In the genomic region with DNA sequence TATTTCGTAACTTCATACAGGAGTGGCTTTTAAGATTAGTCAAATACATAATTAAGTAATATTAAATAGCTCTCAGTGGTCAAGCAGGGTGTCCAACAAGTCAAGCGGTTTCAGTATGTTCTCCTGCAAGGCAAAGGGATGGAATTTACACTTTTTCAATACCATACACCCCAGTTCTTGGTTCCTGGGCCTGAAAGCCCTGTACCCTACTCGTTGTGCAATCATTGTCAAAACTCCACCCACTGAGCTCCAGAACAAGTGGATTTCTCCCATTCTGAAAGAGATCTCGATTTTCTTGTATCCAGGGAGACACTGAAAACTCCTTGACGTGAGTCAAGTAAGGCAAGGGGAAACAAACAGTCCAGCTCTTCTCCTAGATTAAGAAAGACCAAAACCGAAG, we compare ENCODE assay signal across 8 mouse cellular contexts. TPM values are rescaled to one million over a fixed set of nuclear protein-coding genes. Genes with fewer than 3 reads are reported as not detected.
DNase-seq lines count a peak whose midpoint lies in the region; ATAC-seq lines count a peak whose summit lies in the region.

No protein-coding gene starts in this region.

- no peaks in the 10 kb centered on the region for H3K36me3 ChIP-seq in neural tube, embryonic 11.5 days (ENCODE audit: control insufficient read depth, insufficient read depth, low read length)
- no peaks in the 10 kb centered on the region for H3K36me3 ChIP-seq in forebrain, embryonic 14.5 days (ENCODE audit: control insufficient read depth, insufficient read depth, low read length)
- H3K36me3 ChIP-seq in limb, embryonic 13.5 days, result no peaks in the 10 kb centered on the region
- H3K36me3 ChIP-seq in midbrain, embryonic 16.5 days (ENCODE audit: control insufficient read depth, insufficient read depth, low read length), result no peaks in the 10 kb centered on the region

- peak overlapping the region; percentile 54 for H3K4me3 ChIP-seq in neural tube, embryonic 11.5 days (ENCODE audit: low read depth, low read length)
- peak overlapping the region; percentile 48 for H3K4me3 ChIP-seq in forebrain, embryonic 14.5 days (ENCODE audit: low read depth, low read length)
- H3K4me3 ChIP-seq in limb, embryonic 13.5 days, result peak overlapping the region; percentile 58
- H3K4me3 ChIP-seq in midbrain, embryonic 16.5 days (ENCODE audit: low read depth, low read length), result peak overlapping the region; percentile 56

- no peak for ATAC-seq in neural tube, embryonic 11.5 days (ENCODE audit: insufficient read depth, low FRiP score, low TSS enrichment)
- no peak for ATAC-seq in forebrain, embryonic 14.5 days
- ATAC-seq in limb, embryonic 13.5 days (ENCODE audit: low FRiP score, low read depth), result no peak
- no peak for ATAC-seq in midbrain, embryonic 16.5 days

- H3K27ac ChIP-seq in neural tube, embryonic 11.5 days (ENCODE audit: low read depth, low read length), result no peak overlapping the region
- H3K27ac ChIP-seq in forebrain, embryonic 14.5 days (ENCODE audit: low read depth, low read length), result no peak overlapping the region
- H3K27ac ChIP-seq in limb, embryonic 13.5 days, result no peak overlapping the region
- H3K27ac ChIP-seq in midbrain, embryonic 16.5 days (ENCODE audit: low read length), result peak overlapping the region; percentile 33; the same call in 1 of the 2 replicates

- WGBS in neural tube, embryonic 11.5 days, result 48% methylated on average over 6 of the region's 6 CpGs
- WGBS in forebrain, embryonic 14.5 days, result 40% methylated on average over 6 of the region's 6 CpGs
- 51% methylated on average over 6 of the region's 6 CpGs for WGBS in limb, embryonic 13.5 days
- WGBS in midbrain, embryonic 16.5 days, result 39% methylated on average over 6 of the region's 6 CpGs

- H3K9ac ChIP-seq in neural tube, embryonic 11.5 days (ENCODE audit: low read length), result no peak overlapping the region
- H3K9ac ChIP-seq in forebrain, embryonic 14.5 days (ENCODE audit: low read length), result peak overlapping the region; percentile 64
- peak overlapping the region; percentile 65; the same call in 1 of the 2 replicates for H3K9ac ChIP-seq in limb, embryonic 13.5 days
- peak overlapping the region; percentile 68; the same call in 1 of the 2 replicates for H3K9ac ChIP-seq in midbrain, embryonic 16.5 days (ENCODE audit: low read depth, low read length)

- no peaks in the 10 kb centered on the region for H3K9me3 ChIP-seq in neural tube, embryonic 11.5 days (ENCODE audit: control insufficient read depth, low read length)
- no peaks in the 10 kb centered on the region for H3K9me3 ChIP-seq in forebrain, embryonic 14.5 days (replicated peaks; ENCODE audit: control insufficient read depth, low read length)
- no peaks in the 10 kb centered on the region for H3K9me3 ChIP-seq in limb, embryonic 13.5 days
- no peaks in the 10 kb centered on the region for H3K9me3 ChIP-seq in midbrain, embryonic 16.5 days (replicated peaks; ENCODE audit: control insufficient read depth, low read length, poor library complexity, severe bottlenecking)

- H3K27me3 ChIP-seq in neural tube, embryonic 11.5 days (ENCODE audit: control insufficient read depth, insufficient read depth, low read length), result no peaks in the 10 kb centered on the region
- H3K27me3 ChIP-seq in forebrain, embryonic 14.5 days (replicated peaks; ENCODE audit: control insufficient read depth, insufficient read depth, low read length), result no peaks in the 10 kb centered on the region
- peaks cover 15% of the 10 kb centered on the region; the same call in 1 of the 2 replicates for H3K27me3 ChIP-seq in limb, embryonic 13.5 days
- no peaks in the 10 kb centered on the region for H3K27me3 ChIP-seq in midbrain, embryonic 16.5 days (ENCODE audit: control insufficient read depth, insufficient read depth, low read depth, low read length)

- H3K4me2 ChIP-seq in neural tube, embryonic 11.5 days (ENCODE audit: low read depth), result peak overlapping the region; percentile 82
- peak overlapping the region; percentile 69 for H3K4me2 ChIP-seq in forebrain, embryonic 14.5 days (ENCODE audit: low read length)
- H3K4me2 ChIP-seq in limb, embryonic 13.5 days (replicated peaks), result peak overlapping the region; percentile 86
- peak overlapping the region; percentile 78 for H3K4me2 ChIP-seq in midbrain, embryonic 16.5 days (ENCODE audit: low read length)

- H3K4me1 ChIP-seq in neural tube, embryonic 11.5 days (ENCODE audit: control insufficient read depth, insufficient read depth, low read length), result no peaks in the 10 kb centered on the region
- no peaks in the 10 kb centered on the region for H3K4me1 ChIP-seq in forebrain, embryonic 14.5 days (ENCODE audit: control insufficient read depth, insufficient read depth, low read length)
- no peaks in the 10 kb centered on the region for H3K4me1 ChIP-seq in limb, embryonic 13.5 days
- no peaks in the 10 kb centered on the region for H3K4me1 ChIP-seq in midbrain, embryonic 16.5 days (ENCODE audit: control insufficient read depth, insufficient read depth, low read length)

- no peak for DNase-seq in neural tube, embryonic 11.5 days (ENCODE audit: low spot score)
- DNase-seq in neural tube, embryonic 10.5 days (ENCODE audit: extremely low spot score, low spot score), result no peak
- DNase-seq in forebrain, embryonic 14.5 days (ENCODE audit: low spot score), result no peak
- DNase-seq in thymus, postnatal 25 days, result no peak
- DNase-seq in thymus, postnatal 14 days, result no peak
- DNase-seq in frontal cortex, postnatal 14 days (ENCODE audit: low spot score in 2 of 2), result no peak

RNA-seq across cellular contexts. Expression of gene Txlng, which starts 1.2 kb away (rescaled TPM):
- polyA plus RNA-seq in neural tube, embryonic 11.5 days (2014; fragmentation: Nextera tagmentation; extraction: Ambion mirVana), result 16.9 and 17.0 TPM in 2 replicates
- polyA plus RNA-seq in forebrain, embryonic 14.5 days (2014; fragmentation: Nextera tagmentation; extraction: Ambion mirVana), result 13.6 and 14.8 TPM in 2 replicates
- 16.1 and 16.6 TPM in 2 replicates for polyA plus RNA-seq in limb, embryonic 13.5 days (2015; fragmentation: Nextera tagmentation; extraction: Ambion mirVana)
- polyA plus RNA-seq in midbrain, embryonic 16.5 days (2015; fragmentation: Nextera tagmentation; extraction: Ambion mirVana), result 11.9 and 13.5 TPM in 2 replicates
